Mouse (Mus musculus) midbrain, embryonic 13.5 days (tissue): Measurements from ENCODE around the gene Gsx1. TPM values are rescaled to one million over a fixed set of nuclear protein-coding genes. Genes with fewer than 3 reads are reported as not detected.

Experiments
- ATAC-seq: fragments of 200-750 bp; cut with Nextera tagmentation; 2 replicates; pipeline ENCODE4 v1.8.0; 2017; ENCODE audit warnings: mild to moderate bottlenecking, moderate TSS enrichment, moderate library complexity
- H3K27ac ChIP-seq: fragments of 300-500 bp; sonication (generic); 2 replicates; pipeline ENCODE4 v1.5.1; 2015; ENCODE audit warnings: inconsistent platforms, mild to moderate bottlenecking, moderate library complexity
- H3K27me3 ChIP-seq: fragments of 300-500 bp; sonication (generic); 2 replicates; pipeline ENCODE4 v1.6.1; 2015; ENCODE audit warnings: mild to moderate bottlenecking, inconsistent platforms
- H3K36me3 ChIP-seq: fragments of 300-500 bp; sonication (generic); 2 replicates; pipeline ENCODE4 v1.6.1; 2015; ENCODE audit warnings: mild to moderate bottlenecking, inconsistent platforms
- H3K4me1 ChIP-seq: fragments of 300-500 bp; sonication (generic); replicated peaks from 2 replicates; pipeline ENCODE4 v1.6.1; 2015; ENCODE audit warnings: inconsistent platforms
- H3K4me2 ChIP-seq: fragments of 300-500 bp; sonication (generic); replicated peaks from 2 replicates; pipeline ENCODE4 v1.6.1; 2015; ENCODE audit warnings: moderate library complexity, mild to moderate bottlenecking, inconsistent platforms
- H3K4me3 ChIP-seq: fragments of 300-500 bp; sonication (generic); replicated peaks from 2 replicates; pipeline ENCODE4 v1.5.1; 2015; ENCODE audit warnings: mild to moderate bottlenecking, inconsistent platforms
- H3K9ac ChIP-seq: fragments of 300-500 bp; sonication (generic); replicated peaks from 2 replicates; pipeline ENCODE4 v1.6.1; 2015; ENCODE audit warnings: mild to moderate bottlenecking, inconsistent platforms
- H3K9me3 ChIP-seq: fragments of 300-500 bp; sonication (generic); 2 replicates; pipeline ENCODE4 v1.6.1; 2016; ENCODE audit warnings: mild to moderate bottlenecking, inconsistent platforms
- WGBS: fragments of 180-500 bp; shearing (Covaris S2); methylation state at CpG from one replicate; pipeline ENCODE4 v1.1.7; 2015; 5-methylcytosine and 5-hydroxymethylcytosine counted together
- polyA plus RNA-seq: library from polyadenylated mRNA; unstranded; fragments of >200 nt; fragmentation: Nextera tagmentation; extraction: Ambion mirVana; gene quantifications from 2 replicates; pipeline ENCODE4 v1.2.1, GENCODE M21; 2015

Gsx1 gene
- polyA plus RNA-seq, 1 experiment from 2014 or later, result 16.2 TPM

DNA sequence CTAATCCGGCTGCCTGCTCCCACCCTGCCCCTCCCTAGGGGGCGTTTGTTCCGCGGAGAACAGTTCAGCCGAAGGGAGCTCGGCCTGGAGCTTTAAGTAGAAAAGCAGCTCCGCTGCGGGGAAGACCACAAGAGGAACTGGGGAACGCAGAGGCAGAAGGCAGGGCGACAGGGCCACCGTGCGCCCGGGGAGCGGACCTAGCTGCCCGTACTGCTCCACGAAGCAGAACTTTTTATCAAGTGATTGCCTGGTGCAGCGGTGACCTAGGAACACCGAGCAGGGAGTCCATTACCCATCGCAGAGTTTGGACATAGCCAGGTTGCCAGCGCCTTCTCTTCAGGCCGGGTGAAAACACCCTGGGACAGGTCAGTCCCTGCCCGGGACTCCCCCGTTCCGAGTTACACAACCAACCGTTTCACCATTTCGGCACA lies 2.5 kb upstream of the Gsx1 start:
- Histone ChIP-seq H3K4me1 (peaks cover 50% of the 10 kb centered on the region), H3K27me3 (peaks cover 92% of the 10 kb centered on the region), H3K9me3 (peaks cover 12% of the 10 kb centered on the region), H3K4me2 (peak overlapping the region; percentile 70), H3K36me3 (no peaks in the 10 kb centered on the region), H3K9ac (0 out of 2 replicates have a peak overlapping the region, but pooled peaks have one; percentile 10), H3K27ac (peak overlapping the region; percentile 19; the same call in 1 of the 2 replicates), H3K4me3 (peak overlapping the region; percentile 45)
- ATAC-seq, result no peak
- WGBS, result under 1% methylated on average over 26 of the region's 26 CpGs

DNA sequence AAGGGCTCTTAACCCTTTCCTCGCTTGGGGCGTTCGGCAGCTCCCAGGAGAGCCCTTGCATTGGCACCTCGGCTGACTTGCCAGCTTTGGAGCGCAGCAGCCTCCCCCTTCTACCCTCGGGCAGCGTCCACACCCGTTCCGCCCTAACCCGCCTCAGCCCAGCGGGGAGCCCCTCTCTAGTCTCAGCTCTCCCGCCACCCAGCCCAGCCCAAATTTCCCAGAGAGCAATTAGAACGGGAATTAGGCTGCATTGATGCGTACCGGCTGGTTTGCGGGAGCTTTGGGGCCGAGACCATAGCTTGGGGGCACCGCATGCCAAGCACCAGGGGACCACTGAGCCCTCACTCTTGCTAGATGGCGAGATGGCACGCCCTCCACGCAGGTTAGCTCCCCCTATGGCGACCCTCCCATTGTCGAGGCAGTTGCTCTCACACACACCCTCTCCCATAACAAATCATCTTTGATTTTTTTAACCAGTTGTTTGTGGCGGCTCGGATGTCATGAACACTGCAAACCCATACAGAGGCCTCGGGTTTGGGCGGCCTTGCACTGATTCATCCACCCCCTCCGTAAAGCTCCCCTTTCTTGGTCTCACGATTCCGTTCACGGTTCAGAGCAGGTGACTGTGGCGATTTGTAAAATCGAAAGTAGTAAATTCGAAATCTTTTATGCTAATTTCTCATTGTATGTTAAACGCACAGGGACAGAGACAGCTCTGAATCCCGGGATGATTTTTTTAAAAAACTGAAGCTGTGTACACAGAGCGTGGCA lies 1.5 kb upstream of the Gsx1 start:
- Histone ChIP-seq H3K4me3 (peak overlapping the region; percentile 45), H3K36me3 (no peaks in the 10 kb centered on the region), H3K27me3 (peaks cover 99% of the 10 kb centered on the region), H3K9me3 (peaks cover 12% of the 10 kb centered on the region), H3K27ac (no peak overlapping the region; the same call in 1 of the 2 replicates), H3K4me1 (peaks cover 53% of the 10 kb centered on the region), H3K9ac (peak overlapping the region; percentile 2; the same call in 1 of the 2 replicates), H3K4me2 (peak overlapping the region; percentile 70)
- WGBS, result under 1% methylated on average over 37 of the region's 37 CpGs
- ATAC-seq, result peak; percentile 57

- WGBS, result under 1% methylated on average over 25 of the region's 25 CpGs
- Histone ChIP-seq H3K4me3 (peak overlapping the region; percentile 45), H3K9ac (0 out of 2 replicates have a peak overlapping the region, but pooled peaks have one; percentile 2), H3K27me3 (peaks cover 99% of the 10 kb centered on the region), H3K4me1 (peaks cover 53% of the 10 kb centered on the region), H3K36me3 (no peaks in the 10 kb centered on the region), H3K9me3 (peaks cover 11% of the 10 kb centered on the region), H3K4me2 (peak overlapping the region; percentile 70), H3K27ac (no peak overlapping the region)
- no peak for ATAC-seq
These were observed 835 bp upstream of the Gsx1 start for GRCm38 (mm10) chr5:147187552-147188170.

DNA sequence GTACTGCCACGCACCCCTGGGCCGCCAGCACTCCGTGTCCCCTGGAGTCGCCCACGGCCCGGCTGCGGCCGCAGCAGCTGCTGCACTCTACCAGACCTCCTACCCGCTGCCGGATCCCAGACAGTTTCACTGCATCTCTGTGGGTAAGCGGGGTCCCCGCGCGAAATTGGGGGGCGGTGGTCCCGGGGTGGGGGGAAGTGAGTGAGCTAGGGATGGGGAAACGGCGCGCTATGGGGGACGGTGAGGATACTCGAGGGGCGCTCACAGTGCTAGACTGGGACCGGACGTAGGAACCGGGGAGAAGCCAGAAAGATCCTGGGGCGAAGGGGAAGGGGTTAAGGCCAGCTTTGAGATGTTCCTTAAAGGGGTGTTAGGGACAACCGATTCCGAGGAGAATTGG lies 660 bp downstream of the Gsx1 start:
- peaks cover 53% of the 10 kb centered on the region for H3K4me1 ChIP-seq
- WGBS, result 1% methylated on average over 28 of the region's 28 CpGs
- peaks cover 97% of the 10 kb centered on the region for H3K27me3 ChIP-seq
- H3K27ac ChIP-seq, result no peak overlapping the region
- H3K36me3 ChIP-seq, result no peaks in the 10 kb centered on the region
- H3K9ac ChIP-seq, result peak overlapping the region; percentile 53
- no peaks in the 10 kb centered on the region for H3K9me3 ChIP-seq
- 0 out of 2 replicates have a peak, but pooled peaks have one; percentile 3 for ATAC-seq
- H3K4me2 ChIP-seq, result peak overlapping the region; percentile 70
- peak overlapping the region; percentile 45 for H3K4me3 ChIP-seq

GRCm38 (mm10) chr5:147189836-147190602 lies 1.5 kb downstream of the Gsx1 start:
- Histone ChIP-seq H3K27ac (no peak overlapping the region), H3K9me3 (no peaks in the 10 kb centered on the region), H3K4me2 (peak overlapping the region; percentile 70), H3K9ac (peak overlapping the region; percentile 19; the same call in 1 of the 2 replicates), H3K27me3 (peaks cover 95% of the 10 kb centered on the region), H3K4me1 (peaks cover 53% of the 10 kb centered on the region), H3K4me3 (peak overlapping the region; percentile 45), H3K36me3 (no peaks in the 10 kb centered on the region)
- ATAC-seq, result no peak
- WGBS, result 1% methylated on average over 46 of the region's 46 CpGs

DNA sequence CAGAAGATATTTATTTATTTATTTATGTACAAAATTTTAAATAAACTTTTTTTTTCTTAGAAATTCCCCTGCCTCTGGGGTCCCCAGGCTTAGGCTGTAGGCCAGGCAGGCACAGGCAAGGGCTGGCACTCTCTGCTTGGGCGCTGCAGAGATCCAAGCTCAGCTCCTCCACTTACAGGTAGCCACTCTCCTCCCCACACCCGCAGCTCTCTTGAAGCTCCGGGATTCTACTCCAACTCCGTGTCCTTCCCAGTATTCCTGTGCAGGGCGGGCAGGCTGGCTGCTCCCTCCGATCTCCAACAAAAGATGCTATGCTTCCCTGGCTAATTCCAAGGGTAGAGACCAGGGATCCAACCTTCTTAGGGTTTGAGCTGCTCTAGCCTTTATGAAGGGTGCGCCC lies 2.4 kb downstream of the Gsx1 start:
- H3K4me1 ChIP-seq, result peaks cover 48% of the 10 kb centered on the region
- ATAC-seq, result no peak
- no peaks in the 10 kb centered on the region for H3K9me3 ChIP-seq
- peaks cover 97% of the 10 kb centered on the region for H3K27me3 ChIP-seq
- no peak overlapping the region for H3K9ac ChIP-seq
- H3K36me3 ChIP-seq, result no peaks in the 10 kb centered on the region
- under 1% methylated on average over 7 of the region's 7 CpGs for WGBS
- H3K4me3 ChIP-seq, result peak overlapping the region; percentile 45
- no peak overlapping the region for H3K27ac ChIP-seq
- H3K4me2 ChIP-seq, result peak overlapping the region; percentile 70

GRCm38 (mm10) chr5:147191801-147192575 lies 3.5 kb downstream of the Gsx1 start:
- WGBS, result 3% methylated on average over 24 of the region's 24 CpGs
- Histone ChIP-seq H3K36me3 (no peaks in the 10 kb centered on the region), H3K27ac (no peak overlapping the region), H3K4me3 (peak overlapping the region; percentile 45), H3K9me3 (no peaks in the 10 kb centered on the region), H3K9ac (no peak overlapping the region), H3K4me1 (peaks cover 37% of the 10 kb centered on the region), H3K4me2 (peak overlapping the region; percentile 70), H3K27me3 (peaks cover 97% of the 10 kb centered on the region)
- no peak for ATAC-seq

DNA sequence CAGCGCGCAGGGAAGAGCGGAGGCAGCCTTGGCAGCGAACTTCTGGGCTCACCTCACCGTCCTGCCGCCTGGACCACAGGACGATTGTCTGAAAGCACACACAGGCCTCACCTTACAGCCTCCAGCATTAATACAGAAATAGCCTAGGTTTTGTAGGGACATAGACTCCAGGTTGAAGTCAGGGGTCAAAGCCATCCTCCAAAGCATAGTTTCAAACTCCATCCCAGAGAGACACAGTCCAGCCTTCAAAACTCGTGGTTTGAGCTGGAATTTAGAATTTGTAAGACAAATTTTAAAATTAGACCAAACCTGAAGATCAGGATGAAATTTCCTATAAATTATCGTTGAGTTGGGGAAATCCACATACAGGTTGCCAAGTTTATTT lies 4.1 kb downstream of the Gsx1 start:
- no peak for ATAC-seq
- Histone ChIP-seq H3K4me1 (peaks cover 31% of the 10 kb centered on the region), H3K9me3 (no peaks in the 10 kb centered on the region), H3K9ac (no peak overlapping the region), H3K27me3 (peaks cover 96% of the 10 kb centered on the region), H3K4me3 (peak overlapping the region; percentile 45; the same call in 1 of the 2 replicates), H3K36me3 (no peaks in the 10 kb centered on the region), H3K27ac (no peak overlapping the region), H3K4me2 (peak overlapping the region; percentile 70; the same call in 1 of the 2 replicates)
- 7% methylated on average over 9 of the region's 9 CpGs for WGBS

- WGBS, result 5% methylated on average over 6 of the region's 6 CpGs
- ATAC-seq, result peak; percentile 37; the same call in 1 of the 2 replicates
- no peaks in the 10 kb centered on the region for H3K36me3 ChIP-seq
- H3K4me1 ChIP-seq, result peaks cover 12% of the 10 kb centered on the region
- peaks cover 26% of the 10 kb centered on the region for H3K27me3 ChIP-seq
- no peak overlapping the region for H3K9ac ChIP-seq
- H3K4me2 ChIP-seq, result no peak overlapping the region
- H3K9me3 ChIP-seq, result no peaks in the 10 kb centered on the region
- H3K4me3 ChIP-seq, result no peak overlapping the region
- H3K27ac ChIP-seq, result no peak overlapping the region
These were observed 16.4 kb downstream of the Gsx1 start for GRCm38 (mm10) chr5:147204905-147205304.

GRCm38 (mm10) chr5:147207852-147208251 lies 19.4 kb downstream of the Gsx1 start:
- WGBS, result 94% methylated on average over 20 of the region's 20 CpGs
- Histone ChIP-seq H3K36me3 (no peaks in the 10 kb centered on the region), H3K9me3 (no peaks in the 10 kb centered on the region), H3K27ac (no peak overlapping the region), H3K27me3 (peaks cover 24% of the 10 kb centered on the region), H3K4me2 (no peak overlapping the region), H3K9ac (no peak overlapping the region), H3K4me3 (no peak overlapping the region), H3K4me1 (peaks cover 12% of the 10 kb centered on the region)
- no peak for ATAC-seq

- Histone ChIP-seq H3K9ac (no peak overlapping the region), H3K9me3 (no peaks in the 10 kb centered on the region), H3K4me1 (peaks cover 12% of the 10 kb centered on the region), H3K27ac (no peak overlapping the region), H3K27me3 (peaks cover 25% of the 10 kb centered on the region), H3K4me3 (no peak overlapping the region), H3K4me2 (no peak overlapping the region), H3K36me3 (no peaks in the 10 kb centered on the region)
- no peak for ATAC-seq
- 73% methylated on average over 2 of the region's 2 CpGs for WGBS
These were observed 20.0 kb downstream of the Gsx1 start for GRCm38 (mm10) chr5:147208471-147208870.
